Mouse (Mus musculus) midbrain, embryonic 14.5 days (tissue): ENCODE results near the gene A830005F24Rik. TPM values are rescaled to one million over a fixed set of nuclear protein-coding genes. Genes with fewer than 3 reads are reported as not detected.

ENCODE experiments used
- ATAC-seq: fragments of 200-750 bp; cut with Nextera tagmentation; 2 replicates; pipeline ENCODE4 v1.8.0; 2017; ENCODE audit warnings: moderate number of reproducible peaks, moderate library complexity; ENCODE audit not compliant: low FRiP score, low TSS enrichment
- DNase-seq: peaks from one replicate; pipeline ENCODE4 v3.0.0-alpha.2; 2015
- H3K27ac ChIP-seq: fragments of 300-500 bp; sonication (generic); replicated peaks from 2 replicates; pipeline ENCODE4 v1.5.1; 2014; ENCODE audit warnings: mild to moderate bottlenecking, low read depth, low read length, moderate library complexity
- H3K27me3 ChIP-seq: fragments of 300-500 bp; sonication (generic); 2 replicates; pipeline ENCODE4 v1.6.1; 2014; ENCODE audit warnings: low read length, control low read depth, mixed read lengths; ENCODE audit not compliant: control insufficient read depth, insufficient read depth
- H3K36me3 ChIP-seq: fragments of 300-500 bp; sonication (generic); 2 replicates; pipeline ENCODE4 v1.6.1; 2014; ENCODE audit warnings: low read length, control low read depth; ENCODE audit not compliant: control insufficient read depth, insufficient read depth
- H3K4me1 ChIP-seq: fragments of 300-500 bp; sonication (generic); 2 replicates; pipeline ENCODE4 v1.6.1; 2014; ENCODE audit warnings: mild to moderate bottlenecking, antibody characterized with exemption, low read length, control low read depth; ENCODE audit not compliant: control insufficient read depth, insufficient read depth
- H3K4me2 ChIP-seq: fragments of 300-500 bp; sonication (generic); 2 replicates; pipeline ENCODE4 v1.6.1; 2014; ENCODE audit warnings: mild to moderate bottlenecking, low read length, moderate library complexity
- H3K4me3 ChIP-seq: fragments of 300-500 bp; sonication (generic); replicated peaks from 2 replicates; pipeline ENCODE4 v1.5.1; 2014; ENCODE audit warnings: low read depth, low read length
- H3K9ac ChIP-seq: fragments of 300-500 bp; sonication (generic); replicated peaks from 2 replicates; pipeline ENCODE4 v1.6.1; 2014; ENCODE audit warnings: mild to moderate bottlenecking, low read length, moderate library complexity
- H3K9me3 ChIP-seq: fragments of 300-500 bp; sonication (generic); 2 replicates; pipeline ENCODE4 v1.6.1; 2016; ENCODE audit warnings: low read length, control low read depth, mixed read lengths; ENCODE audit not compliant: control insufficient read depth
- WGBS: fragments of 180-500 bp; shearing (Covaris S2); extraction: QIAGEN DNeasy Blood & Tissue Kit; methylation state at CpG from one replicate; pipeline ENCODE4 v1.1.7; 2014; 5-methylcytosine and 5-hydroxymethylcytosine counted together
- polyA plus RNA-seq: library from polyadenylated mRNA; unstranded; fragments of >200 nt; fragmentation: Nextera tagmentation; extraction: Ambion mirVana; gene quantifications from 2 replicates; pipeline ENCODE4 v1.2.1, GENCODE M21; 2014

Gene A830005F24Rik
- polyA plus RNA-seq, 1 experiment from 2014 or later, result 3.1 TPM

DNA sequence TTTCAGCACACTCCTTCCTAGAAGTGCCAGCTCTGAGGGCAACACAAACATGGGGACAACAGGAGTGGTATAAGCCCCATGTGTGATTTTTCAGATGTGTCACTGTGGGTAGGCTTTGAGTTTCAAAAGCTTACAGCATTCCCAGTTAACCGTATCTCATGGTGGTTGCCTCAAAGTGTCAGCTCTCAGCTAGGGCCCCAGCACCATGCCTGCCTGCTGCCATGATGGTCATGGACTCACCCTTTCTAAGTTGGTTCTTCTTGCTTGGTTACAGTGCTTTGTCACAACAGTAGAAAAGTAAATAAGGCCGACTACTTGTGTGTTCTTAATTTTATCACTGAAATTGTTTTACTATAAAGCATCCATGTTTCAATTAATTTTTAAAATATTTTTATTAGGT lies 18.1 kb downstream of the A830005F24Rik start:
- H3K4me3 ChIP-seq, result no peak overlapping the region
- WGBS, result 87% methylated on average over 2 of the region's 2 CpGs
- H3K36me3 ChIP-seq, result peaks cover 8% of the 10 kb centered on the region; the same call in 1 of the 2 replicates
- no peaks in the 10 kb centered on the region for H3K27me3 ChIP-seq
- no peak overlapping the region for H3K27ac ChIP-seq
- ATAC-seq (no peak), DNase-seq (no peak)
- H3K4me2 ChIP-seq, result no peak overlapping the region
- H3K4me1 ChIP-seq, result no peaks in the 10 kb centered on the region
- H3K9ac ChIP-seq, result no peak overlapping the region
- no peaks in the 10 kb centered on the region for H3K9me3 ChIP-seq

DNA sequence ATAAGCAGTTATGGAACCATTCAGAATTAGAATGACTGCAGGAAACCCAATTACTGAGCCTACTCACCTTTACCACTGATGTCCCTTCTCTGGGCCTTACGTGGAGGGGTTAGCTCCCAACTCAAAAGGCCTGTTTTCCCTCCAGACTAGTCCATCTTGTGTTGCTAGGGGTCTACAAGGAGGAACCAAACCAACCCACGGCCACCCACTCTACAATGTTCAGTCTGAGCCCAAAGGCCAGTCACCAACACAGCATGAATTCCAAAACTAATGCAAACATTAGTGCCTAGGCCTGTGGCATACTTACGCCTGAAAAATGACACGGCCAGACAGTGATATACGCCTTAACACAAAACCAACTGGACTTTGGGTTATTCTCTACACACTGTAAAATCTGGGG lies 20.1 kb downstream of the A830005F24Rik start:
- H3K9me3 ChIP-seq, result no peaks in the 10 kb centered on the region
- H3K9ac ChIP-seq, result no peak overlapping the region
- H3K4me3 ChIP-seq, result no peak overlapping the region
- no peak overlapping the region for H3K27ac ChIP-seq
- H3K4me1 ChIP-seq, result no peaks in the 10 kb centered on the region
- no peak overlapping the region for H3K4me2 ChIP-seq
- WGBS, result 91% methylated on average over 5 of the region's 5 CpGs
- no peaks in the 10 kb centered on the region for H3K27me3 ChIP-seq
- H3K36me3 ChIP-seq, result peaks cover 12% of the 10 kb centered on the region; the same call in 1 of the 2 replicates
- DNase-seq (no peak), ATAC-seq (no peak)

DNA sequence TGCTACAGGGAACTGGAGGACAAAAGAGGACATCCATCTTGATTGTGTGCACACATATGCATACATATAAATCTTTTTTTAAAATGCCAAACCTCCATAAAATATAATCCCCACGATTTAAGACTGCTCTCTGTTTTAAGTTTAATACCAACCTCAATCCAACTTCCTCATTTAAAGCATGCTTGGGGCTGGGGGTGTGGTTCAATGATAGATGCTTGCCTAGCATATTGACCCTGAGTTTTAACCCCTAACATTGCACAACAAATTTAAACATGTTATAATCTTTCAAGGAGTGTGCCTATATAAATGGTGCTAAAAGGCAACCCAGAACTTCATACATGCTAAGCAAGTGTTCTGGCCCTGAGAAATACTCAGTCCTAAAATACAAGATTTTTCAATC lies 27.1 kb downstream of the A830005F24Rik start:
- H3K4me3 ChIP-seq, result no peak overlapping the region
- no peak for DNase-seq
- H3K4me2 ChIP-seq, result no peak overlapping the region
- no peaks in the 10 kb centered on the region for H3K27me3 ChIP-seq
- H3K36me3 ChIP-seq, result 0 out of 2 replicates have a peak, but pooled peaks cover 5% of the 10 kb centered on the region
- 82% methylated on average over 1 of the region's 1 CpGs for WGBS
- ATAC-seq, result no peak
- no peak overlapping the region for H3K27ac ChIP-seq
- peaks cover 24% of the 10 kb centered on the region for H3K4me1 ChIP-seq
- no peaks in the 10 kb centered on the region for H3K9me3 ChIP-seq
- H3K9ac ChIP-seq, result no peak overlapping the region

GRCm38 (mm10) chr13:48544391-48544790 lies 31.0 kb downstream of the A830005F24Rik start:
- peak overlapping the region; percentile 80 for H3K4me2 ChIP-seq
- no peaks in the 10 kb centered on the region for H3K36me3 ChIP-seq
- ATAC-seq (no peak), DNase-seq (no peak)
- no peak overlapping the region; the same call in 1 of the 2 replicates for H3K4me3 ChIP-seq
- H3K27me3 ChIP-seq, result no peaks in the 10 kb centered on the region
- no peak overlapping the region for H3K27ac ChIP-seq
- no peak overlapping the region for H3K9ac ChIP-seq
- H3K4me1 ChIP-seq, result peaks cover 24% of the 10 kb centered on the region
- no peaks in the 10 kb centered on the region for H3K9me3 ChIP-seq

DNA sequence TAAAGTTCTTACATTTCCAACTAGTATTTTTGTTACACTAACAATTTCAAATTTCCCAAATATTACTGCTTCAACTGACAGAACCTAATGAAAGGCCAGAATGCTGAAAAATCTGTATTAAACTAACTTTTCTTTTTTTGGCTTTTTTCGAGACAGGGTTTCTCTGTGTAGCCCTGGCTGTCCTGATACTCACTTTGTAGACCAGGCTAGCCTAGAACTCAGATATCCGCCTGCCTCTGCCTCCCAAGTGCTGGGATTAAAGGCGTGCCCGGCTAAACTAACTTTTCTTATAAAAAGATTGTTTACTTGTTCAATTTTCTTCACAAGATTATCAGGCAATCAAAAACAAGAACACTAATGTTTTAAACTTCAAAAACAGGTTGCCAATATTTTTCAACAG lies 31.5 kb downstream of the A830005F24Rik start:
- Histone ChIP-seq H3K4me3 (peak overlapping the region; percentile 97), H3K27me3 (no peaks in the 10 kb centered on the region), H3K27ac (no peak overlapping the region), H3K4me1 (peaks cover 24% of the 10 kb centered on the region), H3K4me2 (peak overlapping the region; percentile 80), H3K36me3 (no peaks in the 10 kb centered on the region), H3K9ac (peak overlapping the region; percentile 97; the same call in 1 of the 2 replicates), H3K9me3 (no peaks in the 10 kb centered on the region)
- DNase-seq (no peak), ATAC-seq (no peak)
- 50% methylated on average over 4 of the region's 4 CpGs for WGBS

GRCm38 (mm10) chr13:48545476-48546281 lies 32.3 kb downstream of the A830005F24Rik start:
- under 1% methylated on average over 66 of the region's 72 CpGs for WGBS
- Histone ChIP-seq H3K27me3 (no peaks in the 10 kb centered on the region), H3K27ac (peak overlapping the region; percentile 100), H3K9me3 (no peaks in the 10 kb centered on the region), H3K9ac (peak overlapping the region; percentile 97), H3K4me1 (peaks cover 24% of the 10 kb centered on the region), H3K4me3 (peak overlapping the region; percentile 97), H3K36me3 (no peaks in the 10 kb centered on the region), H3K4me2 (peak overlapping the region; percentile 80)
- DNase-seq (peak; percentile 100), ATAC-seq (peak; percentile 85)

- under 1% methylated on average over 72 of the region's 72 CpGs for WGBS
- ATAC-seq, result peak; percentile 98
These were observed 33.1 kb downstream of the A830005F24Rik start for GRCm38 (mm10) chr13:48546330-48546917.

GRCm38 (mm10) chr13:48547623-48548022 lies 34.3 kb downstream of the A830005F24Rik start:
- H3K4me3 ChIP-seq, result no peak overlapping the region
- no peak overlapping the region for H3K27ac ChIP-seq
- no peak for ATAC-seq
- H3K27me3 ChIP-seq, result no peaks in the 10 kb centered on the region
- peaks cover 16% of the 10 kb centered on the region for H3K4me1 ChIP-seq
- 93% methylated on average over 6 of the region's 6 CpGs for WGBS
- H3K9me3 ChIP-seq, result no peaks in the 10 kb centered on the region
- no peak overlapping the region for H3K9ac ChIP-seq
- DNase-seq, result no peak
- no peak overlapping the region for H3K4me2 ChIP-seq
- no peaks in the 10 kb centered on the region for H3K36me3 ChIP-seq

More at GRCm38 (mm10) chr13:48546330-48546917, 33.1 kb downstream of the A830005F24Rik start:
- Histone ChIP-seq H3K4me3 (peak overlapping the region; percentile 97), H3K27ac (peak overlapping the region; percentile 100), H3K9me3 (no peaks in the 10 kb centered on the region), H3K27me3 (no peaks in the 10 kb centered on the region), H3K9ac (peak overlapping the region; percentile 97), H3K36me3 (no peaks in the 10 kb centered on the region), H3K4me1 (peaks cover 20% of the 10 kb centered on the region), H3K4me2 (peak overlapping the region; percentile 54)
- DNase-seq, result peak; percentile 99
